Mouse (Mus musculus): Measurements from ENCODE around the gene Adamtsl3.

DNA sequence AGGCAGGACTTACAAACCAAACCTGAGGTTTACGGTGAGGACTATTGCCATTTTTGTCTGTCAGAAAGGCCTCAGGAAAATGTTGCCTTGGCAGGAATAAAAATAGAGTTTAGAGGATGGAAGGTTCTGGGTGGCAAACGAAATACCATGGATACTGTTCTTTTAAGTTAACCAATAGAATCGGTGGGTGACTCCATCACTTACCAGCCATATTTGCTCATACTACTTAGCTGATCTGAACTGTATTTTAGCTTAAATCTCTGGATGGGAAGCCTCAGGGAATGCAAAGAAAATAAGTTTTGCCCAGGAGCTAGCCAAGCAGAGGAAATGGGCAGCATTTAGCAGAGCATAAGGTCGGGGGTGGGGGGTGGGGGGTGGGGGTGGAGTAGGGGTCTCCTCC, 312.4 kb downstream of the Adamtsl3 start:
- TF ChIP-seq CTCF (IDR thresholded peaks at IDR 0.05; ENCODE audit: control insufficient read depth, insufficient read depth, insufficient read length) (no peak), MYOG (IDR thresholded peaks at IDR 0.05; ENCODE audit: control insufficient read depth, extremely low read depth, insufficient read length) (no peak), MAX (IDR thresholded peaks at IDR 0.05) (no peak), MYOD1 (IDR thresholded peaks at IDR 0.05; ENCODE audit: control insufficient read depth, insufficient read length, low read depth) (no peak), USF1 (IDR thresholded peaks at IDR 0.05; ENCODE audit: low read depth) (no peak), CEBPB (IDR thresholded peaks at IDR 0.05; ENCODE audit: low read depth) (no peak)

Measured in C2C12 (cell line).